Mouse (Mus musculus) lung, embryonic 16.5 days (tissue): ENCODE measurements around the gene Spire2. TPM values are rescaled to one million over a fixed set of nuclear protein-coding genes. Genes with fewer than 3 reads are reported as not detected.

Experiments
- ATAC-seq: fragments of 200-750 bp; cut with Nextera tagmentation; 2 replicates; pipeline ENCODE4 v1.8.0; 2017; ENCODE audit warnings: low read depth, mild to moderate bottlenecking, moderate library complexity
- H3K27ac ChIP-seq: fragments of 300-500 bp; sonication (generic); 2 replicates; pipeline ENCODE4 v1.5.1; 2014; ENCODE audit warnings: mild to moderate bottlenecking, control low read depth, low read length
- H3K27me3 ChIP-seq: fragments of 300-500 bp; sonication (generic); 2 replicates; pipeline ENCODE4 v1.6.1; 2014; ENCODE audit warnings: low read depth, low read length, mixed read lengths; ENCODE audit not compliant: control insufficient read depth, insufficient read depth
- H3K36me3 ChIP-seq: fragments of 300-500 bp; sonication (generic); 2 replicates; pipeline ENCODE4 v1.6.1; 2014; ENCODE audit warnings: low read length; ENCODE audit not compliant: control insufficient read depth, insufficient read depth
- H3K4me1 ChIP-seq: fragments of 300-500 bp; sonication (generic); replicated peaks from 2 replicates; pipeline ENCODE4 v1.6.1; 2014; ENCODE audit warnings: low read length, mixed read lengths; ENCODE audit not compliant: control insufficient read depth, insufficient read depth
- H3K4me2 ChIP-seq: fragments of 300-500 bp; sonication (generic); 2 replicates; pipeline ENCODE4 v1.6.1; 2014; ENCODE audit warnings: low read depth, low read length, control low read depth
- H3K4me3 ChIP-seq: fragments of 300-500 bp; sonication (generic); 2 replicates; pipeline ENCODE4 v1.5.1; 2014; ENCODE audit warnings: mild to moderate bottlenecking, low read length, control low read depth
- H3K9ac ChIP-seq: fragments of 300-500 bp; sonication (generic); 2 replicates; pipeline ENCODE4 v1.6.1; 2014; ENCODE audit warnings: low read length, control low read depth
- H3K9me3 ChIP-seq: fragments of 300-500 bp; sonication (generic); 2 replicates; pipeline ENCODE4 v1.6.1; 2016; ENCODE audit warnings: low read length; ENCODE audit not compliant: control insufficient read depth
- WGBS: fragments of 180-500 bp; shearing (Covaris S2); extraction: QIAGEN DNeasy Blood & Tissue Kit; methylation state at CpG from one replicate; pipeline ENCODE4 v1.1.7; 2014; 5-methylcytosine and 5-hydroxymethylcytosine counted together
- polyA plus RNA-seq: library from polyadenylated mRNA; unstranded; fragments of >200 nt; fragmentation: Nextera tagmentation; extraction: Ambion mirVana; gene quantifications from 2 replicates; pipeline ENCODE4 v1.2.1, GENCODE M21; 2015

Gene Spire2
- polyA plus RNA-seq, 1 experiment from 2014 or later = 1.2 TPM

- H3K27me3 ChIP-seq = no peaks in the 10 kb centered on the region
- H3K27ac ChIP-seq = no peak overlapping the region
- H3K36me3 ChIP-seq = no peaks in the 10 kb centered on the region
- 25% methylated on average over 11 of the region's 11 CpGs for WGBS
- H3K9me3 ChIP-seq = no peaks in the 10 kb centered on the region
- no peak for ATAC-seq
- H3K4me1 ChIP-seq = peaks cover 9% of the 10 kb centered on the region
- H3K9ac ChIP-seq = no peak overlapping the region
- H3K4me3 ChIP-seq = no peak overlapping the region
- no peak overlapping the region for H3K4me2 ChIP-seq
Measured at GRCm38 (mm10) chr8:123353216-123353615, 20.7 kb downstream of the Spire2 start.

GRCm38 (mm10) chr8:123361082-123361739 lies 28.7 kb downstream of the Spire2 start:
- H3K36me3 ChIP-seq = no peaks in the 10 kb centered on the region
- WGBS = 42% methylated on average over 12 of the region's 12 CpGs
- H3K4me2 ChIP-seq = no peak overlapping the region
- no peak overlapping the region for H3K4me3 ChIP-seq
- H3K9me3 ChIP-seq = no peaks in the 10 kb centered on the region
- H3K9ac ChIP-seq = no peak overlapping the region
- H3K27ac ChIP-seq = no peak overlapping the region
- H3K27me3 ChIP-seq = no peaks in the 10 kb centered on the region
- ATAC-seq = peak; percentile 67; the same call in 1 of the 2 replicates
- H3K4me1 ChIP-seq = no peaks in the 10 kb centered on the region

- peaks cover 6% of the 10 kb centered on the region for H3K4me1 ChIP-seq
- WGBS = under 1% methylated on average over 72 of the region's 75 CpGs
Measured at GRCm38 (mm10) chr8:123373403-123374238, 41.1 kb downstream of the Spire2 start, which contains the start of gene Tcf25. TSS of gene Tcf25 (plus strand) at chr8:123373753.

GRCm38 (mm10) chr8:123374239-123374578 lies 41.7 kb downstream of the Spire2 start:
- Histone ChIP-seq H3K9me3 (no peaks in the 10 kb centered on the region), H3K4me2 (peak overlapping the region; percentile 79), H3K27ac (peak overlapping the region; percentile 98), H3K4me3 (peak overlapping the region; percentile 96), H3K36me3 (peaks cover 5% of the 10 kb centered on the region; the same call in 1 of the 2 replicates), H3K9ac (peak overlapping the region; percentile 93), H3K27me3 (no peaks in the 10 kb centered on the region), H3K4me1 (peaks cover 6% of the 10 kb centered on the region)
- ATAC-seq = peak; percentile 89
- WGBS = under 1% methylated on average over 20 of the region's 20 CpGs

More at GRCm38 (mm10) chr8:123373403-123374238, 41.1 kb downstream of the Spire2 start, which contains the start of gene Tcf25:
- Histone ChIP-seq H3K36me3 (peaks cover 5% of the 10 kb centered on the region; the same call in 1 of the 2 replicates), H3K4me3 (peak within 1 kb of the TSS; percentile 96), H3K9ac (peak within 1 kb of the TSS; percentile 93), H3K4me2 (peak within 1 kb of the TSS; percentile 79), H3K27me3 (no peaks in the 10 kb centered on the region), H3K9me3 (no peaks in the 10 kb centered on the region), H3K27ac (peak within 1 kb of the TSS; percentile 98)
- ATAC-seq = peak; percentile 93

- no peak overlapping the region for H3K4me2 ChIP-seq
- ATAC-seq = no peak
- H3K27ac ChIP-seq = no peak overlapping the region
- H3K9ac ChIP-seq = no peak overlapping the region
- no peaks in the 10 kb centered on the region for H3K27me3 ChIP-seq
- 88% methylated on average over 10 of the region's 10 CpGs for WGBS
- H3K36me3 ChIP-seq = peaks cover 5% of the 10 kb centered on the region; the same call in 1 of the 2 replicates
- peaks cover 6% of the 10 kb centered on the region for H3K4me1 ChIP-seq
- no peak overlapping the region for H3K4me3 ChIP-seq
- H3K9me3 ChIP-seq = no peaks in the 10 kb centered on the region
Measured at GRCm38 (mm10) chr8:123375701-123376100, 43.2 kb downstream of the Spire2 start.

- WGBS = 75% methylated on average over 8 of the region's 8 CpGs
- ATAC-seq = no peak
- Histone ChIP-seq H3K9me3 (no peaks in the 10 kb centered on the region), H3K4me2 (no peak overlapping the region), H3K4me3 (no peak overlapping the region), H3K27me3 (no peaks in the 10 kb centered on the region), H3K4me1 (peaks cover 6% of the 10 kb centered on the region), H3K27ac (no peak overlapping the region), H3K9ac (no peak overlapping the region), H3K36me3 (peaks cover 5% of the 10 kb centered on the region; the same call in 1 of the 2 replicates)
Measured at GRCm38 (mm10) chr8:123376106-123376505, 43.6 kb downstream of the Spire2 start.

- 95% methylated on average over 4 of the region's 4 CpGs for WGBS
- H3K27me3 ChIP-seq = no peaks in the 10 kb centered on the region
- no peak for ATAC-seq
- H3K36me3 ChIP-seq = peaks cover 35% of the 10 kb centered on the region
- H3K27ac ChIP-seq = no peak overlapping the region
- no peak overlapping the region for H3K4me2 ChIP-seq
- no peak overlapping the region for H3K4me3 ChIP-seq
- no peak overlapping the region for H3K9ac ChIP-seq
- no peaks in the 10 kb centered on the region for H3K4me1 ChIP-seq
- no peaks in the 10 kb centered on the region for H3K9me3 ChIP-seq
Measured at GRCm38 (mm10) chr8:123381711-123382110, 49.2 kb downstream of the Spire2 start.

GRCm38 (mm10) chr8:123382516-123382915 lies 50.0 kb downstream of the Spire2 start:
- no peaks in the 10 kb centered on the region for H3K9me3 ChIP-seq
- WGBS = 78% methylated on average over 8 of the region's 8 CpGs
- H3K4me3 ChIP-seq = no peak overlapping the region
- no peak for ATAC-seq
- no peaks in the 10 kb centered on the region for H3K27me3 ChIP-seq
- H3K27ac ChIP-seq = no peak overlapping the region
- peaks cover 40% of the 10 kb centered on the region for H3K36me3 ChIP-seq
- H3K4me2 ChIP-seq = no peak overlapping the region
- H3K4me1 ChIP-seq = no peaks in the 10 kb centered on the region
- H3K9ac ChIP-seq = no peak overlapping the region

GRCm38 (mm10) chr8:123384883-123385540 lies 52.5 kb downstream of the Spire2 start:
- Histone ChIP-seq H3K4me3 (no peak overlapping the region), H3K9me3 (no peaks in the 10 kb centered on the region), H3K4me1 (no peaks in the 10 kb centered on the region), H3K4me2 (no peak overlapping the region), H3K27me3 (no peaks in the 10 kb centered on the region), H3K27ac (no peak overlapping the region), H3K36me3 (peaks cover 43% of the 10 kb centered on the region), H3K9ac (no peak overlapping the region)
- ATAC-seq = no peak
- 58% methylated on average over 9 of the region's 9 CpGs for WGBS
